Mouse (Mus musculus) adrenal gland, adult 18-20 months (tissue): Measurements from ENCODE around the gene Atp8b2. TPM values are rescaled to one million over a fixed set of nuclear protein-coding genes. Genes with fewer than 3 reads are reported as not detected.
A peak's percentile ranks its signal among the peaks of the same experiment; 100 is the strongest.

Experiments used
- DNase-seq, 2 experiments: peaks; one replicate each; pipeline ENCODE4 v3.0.0; 2021 to 2022; ENCODE audit warnings: low spot score in 2 of 2
- long read RNA-seq, 2 experiments: library from polyadenylated mRNA; stranded (forward); transcript quantifications; one replicate each; pipeline ENCODE4 v2.0.0; 2021
- total RNA-seq, 2 experiments: library from RNA; stranded (reverse); gene quantifications; 1 replicate in 1 of 2; 2 replicates in 1 of 2; pipeline ENCODE4 v1.2.3; 2021

Gene Atp8b2
- total RNA-seq = 10 to 100 TPM; 26.5 to 39.9 TPM
- long read RNA-seq, experiment 1, full-length matches to known transcripts = 8 of 15 reads
- long read RNA-seq, experiment 1, partial matches to known transcripts = 4 of 15 reads
- long read RNA-seq, experiment 1, other reads (novel, unspliced or antisense) = 3 of 15 reads
- long read RNA-seq, experiment 2, full-length matches to known transcripts = 6 of 25 reads
- long read RNA-seq, experiment 2, partial matches to known transcripts = 18 of 25 reads
- long read RNA-seq, experiment 2, other reads (novel, unspliced or antisense) = 1 of 25 reads

DNA sequence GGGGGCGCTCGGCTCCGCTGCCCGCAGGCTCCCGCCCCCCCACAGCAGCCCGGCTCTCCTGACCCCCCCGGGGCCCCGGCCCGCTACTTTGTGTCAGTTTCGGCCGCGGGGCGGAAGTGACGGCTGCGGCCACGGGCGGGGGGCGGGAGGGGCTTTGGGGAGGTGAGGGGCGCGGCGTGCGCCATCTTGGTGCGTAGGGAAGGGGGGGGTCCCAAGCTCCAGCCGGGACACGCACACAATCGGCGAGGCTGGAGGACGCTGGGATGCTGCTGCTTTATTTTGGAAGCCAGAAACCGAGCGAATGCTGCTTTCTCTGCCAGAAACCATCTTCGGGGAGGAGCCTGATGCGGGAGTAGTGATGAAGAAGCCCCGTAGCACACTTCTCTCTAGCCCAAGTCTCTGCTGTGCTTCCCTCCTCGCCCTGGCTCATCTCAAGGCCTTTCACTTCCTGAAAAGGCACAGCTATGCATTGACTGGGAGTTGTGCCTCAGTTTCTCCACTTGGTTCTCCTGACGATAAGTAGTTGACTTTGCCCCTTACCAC, at the start of gene Atp8b2:
TSS of gene Atp8b2 (minus strand) at position 288 of the 543 bp plus-strand sequence.
- DNase-seq = peak; percentile 51 to 63

DNA sequence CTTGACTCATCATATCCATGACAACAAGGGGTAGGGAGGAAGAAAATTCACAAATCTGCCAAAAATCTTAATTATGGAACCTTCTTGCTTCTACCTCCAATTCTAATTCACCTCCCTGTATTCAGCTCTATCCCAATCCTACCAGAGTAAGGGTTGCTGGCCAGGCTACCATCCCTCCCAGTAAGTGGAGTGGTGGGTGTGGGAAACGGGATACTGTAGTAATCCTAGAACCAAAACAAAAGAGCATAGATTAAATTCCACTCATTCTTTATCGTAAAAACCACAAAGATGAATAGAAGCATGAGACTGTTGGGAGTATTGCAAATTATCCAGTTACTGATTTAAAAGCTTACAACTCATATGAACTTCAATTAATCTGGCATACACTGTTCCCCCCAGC, 47.0 kb upstream of the Atp8b2 start:
- no peak for DNase-seq

DNA sequence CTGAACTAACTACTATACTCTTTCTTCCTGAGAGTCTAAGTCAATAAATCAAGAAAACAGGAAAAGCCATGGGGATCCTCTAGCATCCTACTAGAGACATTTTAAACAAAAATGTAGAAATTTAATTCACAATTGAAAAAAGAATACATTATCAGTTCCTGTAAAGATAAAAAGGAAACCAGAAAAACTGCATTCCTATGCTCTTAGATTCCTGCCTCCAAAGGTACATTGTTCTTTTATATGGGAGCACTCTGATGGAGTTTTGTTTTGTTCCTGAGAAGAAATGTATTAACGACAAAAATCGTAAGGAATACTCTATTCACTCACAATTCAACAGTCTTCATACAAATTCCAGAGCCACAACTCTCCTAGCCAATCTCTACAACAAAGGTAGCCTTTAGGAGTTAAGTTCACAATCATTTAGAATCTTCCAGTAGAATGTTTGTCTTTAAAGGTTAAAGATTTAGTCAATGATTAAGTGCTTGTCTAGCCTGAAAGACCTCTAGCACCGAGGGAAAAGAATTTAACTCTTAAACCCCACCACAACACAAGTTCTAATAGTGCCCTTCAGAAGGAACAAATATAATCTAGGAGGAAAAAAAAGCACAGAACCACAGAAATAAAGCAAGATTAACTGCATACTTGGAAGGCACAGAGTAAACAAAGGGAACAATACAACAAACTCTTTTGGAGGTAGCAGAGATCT, 40.9 kb upstream of the Atp8b2 start:
- DNase-seq = no peak

DNA sequence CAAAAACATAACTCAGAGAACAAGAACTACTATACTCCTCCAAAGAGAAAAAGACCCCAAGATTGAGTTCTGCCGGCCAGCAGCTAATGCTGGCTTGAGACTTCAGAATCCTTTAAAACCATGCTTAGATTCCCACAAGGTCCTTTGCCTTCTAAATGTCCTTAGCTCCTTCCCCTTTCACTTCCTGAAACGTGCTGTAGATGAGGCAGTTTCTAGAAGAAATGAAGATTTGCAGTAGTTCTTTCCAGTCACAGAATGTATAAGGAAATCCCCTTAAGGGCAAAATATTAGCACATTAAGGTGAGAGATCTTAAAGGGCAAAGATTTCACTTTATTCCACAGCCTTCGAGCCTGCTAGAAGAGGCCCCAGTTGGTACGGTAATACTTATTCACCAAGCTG, 36.5 kb upstream of the Atp8b2 start:
- no peak for DNase-seq

DNA sequence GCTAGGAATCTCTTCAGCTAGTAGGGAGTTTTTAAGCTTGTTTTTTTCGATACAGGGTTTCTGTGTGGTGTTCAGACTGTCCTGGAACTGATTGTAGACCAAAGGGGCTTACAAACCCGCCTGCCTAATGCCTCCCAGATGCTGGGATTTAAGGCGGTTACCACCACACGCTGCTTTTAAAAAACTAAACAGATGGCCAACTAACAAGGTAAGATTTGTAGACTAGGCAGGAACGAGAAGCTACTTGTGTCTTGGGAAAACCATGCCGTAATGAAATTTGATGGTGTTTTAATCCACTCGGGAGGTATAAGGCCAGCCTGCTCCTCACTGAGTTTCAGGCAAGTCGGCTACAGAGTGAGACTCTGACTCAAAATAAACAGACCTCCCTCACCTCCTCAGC, 35.8 kb upstream of the Atp8b2 start:
- no peak for DNase-seq

DNA sequence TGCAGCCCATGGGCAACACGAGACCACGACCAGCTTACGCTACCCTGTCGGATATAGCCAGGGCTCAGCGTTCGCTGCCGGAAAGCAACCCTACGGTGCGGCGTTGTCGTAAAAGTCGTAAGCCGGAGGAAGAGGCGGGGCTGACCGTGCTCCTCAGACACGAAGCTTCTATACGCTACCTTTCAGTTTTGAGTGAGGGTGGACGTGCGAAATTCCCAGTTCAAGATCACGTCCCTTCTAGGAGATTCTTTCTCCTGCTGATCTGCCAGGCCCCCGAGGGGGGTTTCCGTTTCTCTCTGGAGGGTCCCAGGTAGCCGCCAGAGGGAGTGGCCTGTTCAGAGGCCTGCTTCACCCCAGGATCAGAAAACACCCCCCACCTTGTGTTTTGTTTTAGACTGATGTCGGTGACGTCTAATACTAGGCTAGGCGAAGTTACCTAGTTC, 35.3 kb upstream of the Atp8b2 start, which contains the start of gene Hax1:
TSS of gene Hax1 (minus strand) at position 169 of the 443 bp plus-strand sequence.
- DNase-seq = peak; percentile 90 to 91

DNA sequence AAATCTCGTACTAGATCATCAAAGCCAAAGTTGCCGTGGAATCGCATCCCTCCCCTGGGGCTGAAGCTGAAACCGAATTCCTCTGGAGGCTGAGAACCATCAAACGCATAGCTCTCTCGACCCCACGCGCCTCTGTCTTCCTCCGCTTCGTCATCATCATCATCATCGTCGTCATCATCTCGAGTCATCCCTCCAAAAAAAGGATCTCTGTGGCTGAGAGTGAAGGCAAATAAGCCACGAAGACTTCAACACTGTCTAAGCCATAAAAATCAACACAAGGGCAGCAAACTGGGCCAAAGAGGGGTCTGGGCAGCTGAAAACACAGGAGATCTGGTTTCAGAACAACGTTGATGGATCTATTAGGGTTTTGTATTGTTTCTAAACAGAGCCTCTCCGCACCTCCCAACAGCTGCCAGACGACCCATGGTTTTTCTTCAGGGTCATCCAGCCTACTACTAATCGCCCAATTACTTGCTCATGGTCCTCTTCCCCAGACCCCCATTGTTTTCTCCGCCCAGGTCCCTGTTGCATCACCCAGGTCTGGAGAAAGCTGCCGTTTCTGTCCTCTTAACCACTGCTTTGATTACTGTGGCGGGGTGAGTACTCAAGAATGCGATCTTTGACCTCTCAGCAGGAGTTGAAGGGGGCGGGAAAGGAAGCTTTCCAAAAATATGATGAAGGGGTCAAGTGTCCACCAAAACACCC, 34.6 kb upstream of the Atp8b2 start:
- no peak for DNase-seq

DNA sequence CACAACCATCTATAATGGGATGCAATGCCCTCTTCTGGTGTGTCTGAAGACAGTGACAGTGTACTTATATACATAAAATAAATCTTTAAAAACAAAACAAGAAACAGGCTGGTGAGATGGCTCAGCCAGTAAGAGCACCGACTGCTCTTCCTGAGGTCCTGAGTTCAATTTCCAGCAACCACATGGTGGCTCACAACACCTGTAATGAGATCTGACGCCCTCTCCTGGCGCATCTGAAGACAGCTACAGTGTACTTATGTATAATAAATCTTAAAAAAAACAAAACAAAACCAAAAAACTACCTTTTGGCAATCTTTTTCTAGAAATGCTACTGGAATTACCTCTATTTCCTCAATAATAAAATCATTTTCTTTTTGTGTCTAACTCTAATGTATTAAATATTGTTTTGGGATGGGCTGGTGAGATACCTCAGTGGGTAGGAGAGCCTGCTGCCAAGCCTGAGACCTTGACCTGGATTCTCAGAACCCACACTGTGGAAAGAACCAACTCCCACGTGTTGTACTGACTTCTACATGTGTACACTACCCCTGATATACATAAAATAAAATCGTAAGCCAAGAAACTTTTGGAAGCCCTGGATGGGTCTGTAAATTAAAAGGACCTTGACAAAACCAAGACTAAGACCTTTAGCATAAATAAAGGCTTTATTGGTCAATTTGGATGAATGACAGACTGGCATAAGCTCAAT, 31.7 kb upstream of the Atp8b2 start:
- no peak for DNase-seq

DNA sequence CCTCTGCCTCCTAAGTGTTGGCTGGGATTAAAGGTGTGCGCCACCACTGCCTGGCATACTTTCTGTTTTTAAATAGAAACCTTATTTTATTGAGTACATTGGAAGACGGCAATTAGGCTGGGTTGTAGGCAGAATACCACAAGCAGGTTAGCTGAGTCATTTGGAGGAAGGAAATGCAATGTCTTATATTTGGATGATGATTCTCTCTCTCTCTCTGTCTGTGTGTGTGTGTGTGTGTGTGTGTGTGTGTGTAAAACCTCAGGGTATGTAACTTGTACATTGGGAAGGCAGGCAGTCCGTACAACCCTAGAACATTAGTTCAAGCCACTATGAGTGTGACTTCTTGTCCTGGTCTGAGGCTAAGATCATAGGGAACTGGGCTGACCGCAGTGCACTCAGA, 24.5 kb upstream of the Atp8b2 start:
- DNase-seq = no peak

DNA sequence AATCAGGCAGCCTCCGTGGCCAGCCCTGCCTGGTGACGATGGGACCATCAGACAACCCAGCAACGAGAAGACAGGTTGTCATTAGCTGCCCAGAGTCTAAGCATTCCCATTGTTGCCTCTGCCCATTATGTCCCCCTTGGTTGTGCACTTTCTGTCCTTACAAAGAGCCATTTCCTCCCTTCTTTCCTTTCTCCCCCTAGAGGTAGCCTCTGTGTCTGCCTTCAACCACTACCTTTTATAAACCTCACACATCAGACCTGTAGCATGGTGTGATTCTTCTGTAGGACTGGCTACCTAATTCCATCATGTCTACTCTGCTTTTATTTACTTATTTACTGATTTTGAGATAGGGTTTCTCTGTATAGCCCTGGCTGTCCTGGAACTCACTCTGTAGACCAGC, 23.9 kb upstream of the Atp8b2 start:
- no peak for DNase-seq

DNA sequence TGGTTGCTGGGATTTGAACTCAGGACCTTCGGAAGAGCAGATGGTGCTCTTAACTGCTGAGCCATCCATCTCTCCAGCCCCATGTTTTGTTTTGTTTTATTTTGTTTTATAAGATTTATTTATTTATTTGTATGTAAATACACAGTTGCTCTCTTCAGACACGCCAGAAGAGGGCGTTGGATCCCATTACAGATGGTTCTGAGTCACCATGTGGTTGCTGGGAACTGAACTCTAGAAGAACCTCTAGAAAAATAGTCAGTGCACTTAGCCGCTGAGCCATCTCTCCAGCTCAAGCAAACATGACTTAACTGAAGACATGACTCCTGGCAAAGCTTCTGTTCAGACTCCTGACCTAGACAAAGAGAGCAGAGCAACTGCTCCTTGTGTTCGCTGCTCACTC, 19.1 kb upstream of the Atp8b2 start:
- DNase-seq = no peak

DNA sequence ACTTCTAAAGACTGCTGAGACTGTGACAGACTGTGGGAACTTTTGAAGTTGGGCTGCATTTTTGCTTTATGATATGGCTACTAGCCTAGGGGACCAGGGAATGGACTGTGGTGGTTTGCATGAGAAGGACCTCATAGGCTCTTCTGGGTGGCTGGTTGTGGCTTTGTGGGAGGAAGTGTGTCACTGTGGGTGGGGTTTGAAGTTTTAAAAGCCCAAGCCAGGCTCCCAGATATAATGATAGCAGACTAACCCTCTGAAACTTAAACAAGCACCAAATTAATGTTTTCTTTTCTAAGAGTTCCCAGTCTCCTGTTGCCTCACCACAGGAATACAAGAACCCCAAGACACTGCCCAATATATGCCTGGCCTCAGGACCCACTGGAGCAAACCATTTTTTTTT, 13.6 kb upstream of the Atp8b2 start:
- DNase-seq = no peak

DNA sequence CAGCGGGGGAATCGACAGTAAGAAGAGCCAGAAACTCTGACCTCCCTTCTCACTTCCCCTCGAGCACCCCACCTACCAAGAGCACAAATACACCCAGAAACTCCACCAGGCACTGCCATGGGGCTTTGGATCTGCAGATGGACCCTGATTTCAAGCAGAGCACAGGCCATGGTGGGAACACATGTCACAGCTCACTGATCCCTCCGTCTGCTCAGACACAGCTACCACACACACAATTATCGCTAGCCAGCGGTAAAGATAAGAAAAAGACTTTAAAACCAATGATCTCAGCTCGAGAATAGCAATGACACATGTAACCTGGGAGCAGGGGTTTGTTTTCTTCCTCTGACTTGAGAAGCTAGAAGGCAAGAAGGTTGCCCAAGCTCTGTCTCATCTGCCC, 5.2 kb upstream of the Atp8b2 start:
- DNase-seq = no peak

DNA sequence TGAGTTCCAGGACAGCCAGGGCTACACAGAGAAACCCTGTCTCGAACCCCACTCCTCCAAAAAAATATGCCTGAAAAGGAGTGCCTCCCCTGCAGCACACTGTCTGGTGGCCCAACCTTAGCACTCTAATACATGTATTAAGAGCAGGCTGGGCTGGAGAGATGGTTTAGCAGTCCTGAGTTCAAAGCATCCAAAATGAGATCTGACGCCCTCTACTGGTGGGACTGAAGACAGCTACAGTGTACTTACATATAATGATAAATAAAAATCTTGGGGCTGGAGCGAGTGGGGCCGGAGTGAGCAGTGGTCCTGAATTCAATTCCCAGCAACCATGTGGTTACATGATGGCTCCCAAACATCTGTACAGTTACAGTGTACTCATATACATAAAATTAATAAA, 3.6 kb upstream of the Atp8b2 start:
- DNase-seq = no peak

DNA sequence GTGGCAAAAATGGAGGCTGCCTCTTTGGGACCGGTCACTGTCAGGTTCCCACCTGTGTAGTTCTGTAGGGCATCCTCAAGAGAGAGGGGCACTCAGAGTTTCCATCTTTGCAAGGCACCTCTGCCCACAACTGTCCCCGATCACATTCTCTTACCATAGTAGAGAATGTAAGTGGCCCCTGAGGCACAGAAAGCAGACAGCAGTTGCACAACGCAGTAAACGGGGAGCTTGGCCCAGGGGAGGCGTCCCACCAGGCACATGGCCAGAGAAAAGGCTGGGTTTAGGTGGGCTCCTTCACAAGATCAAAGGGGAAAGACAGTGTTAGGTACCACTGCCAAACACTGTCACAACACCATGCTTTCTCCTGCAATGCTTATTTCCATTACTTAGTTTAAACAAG, 2.7 kb upstream of the Atp8b2 start:
- no peak for DNase-seq

DNA sequence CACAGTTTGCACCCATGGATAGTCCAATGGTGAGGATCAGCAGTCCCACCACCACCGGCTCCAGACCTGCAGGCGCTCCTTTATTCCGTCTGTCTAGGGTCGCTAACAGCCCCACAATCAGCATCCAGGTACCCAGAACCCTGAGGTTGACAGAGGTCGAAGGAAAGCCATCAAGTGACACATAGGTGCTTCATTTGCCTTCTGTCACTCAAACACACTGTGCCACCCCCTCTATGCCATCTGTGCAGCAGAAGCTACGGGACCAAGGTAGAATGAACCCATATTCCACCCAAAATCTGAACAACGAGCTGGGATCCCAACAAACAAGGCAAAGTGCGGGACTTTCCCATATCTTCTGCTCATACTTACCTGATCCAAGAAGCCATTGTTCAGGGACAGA, 2.2 kb upstream of the Atp8b2 start:
- DNase-seq = no peak

DNA sequence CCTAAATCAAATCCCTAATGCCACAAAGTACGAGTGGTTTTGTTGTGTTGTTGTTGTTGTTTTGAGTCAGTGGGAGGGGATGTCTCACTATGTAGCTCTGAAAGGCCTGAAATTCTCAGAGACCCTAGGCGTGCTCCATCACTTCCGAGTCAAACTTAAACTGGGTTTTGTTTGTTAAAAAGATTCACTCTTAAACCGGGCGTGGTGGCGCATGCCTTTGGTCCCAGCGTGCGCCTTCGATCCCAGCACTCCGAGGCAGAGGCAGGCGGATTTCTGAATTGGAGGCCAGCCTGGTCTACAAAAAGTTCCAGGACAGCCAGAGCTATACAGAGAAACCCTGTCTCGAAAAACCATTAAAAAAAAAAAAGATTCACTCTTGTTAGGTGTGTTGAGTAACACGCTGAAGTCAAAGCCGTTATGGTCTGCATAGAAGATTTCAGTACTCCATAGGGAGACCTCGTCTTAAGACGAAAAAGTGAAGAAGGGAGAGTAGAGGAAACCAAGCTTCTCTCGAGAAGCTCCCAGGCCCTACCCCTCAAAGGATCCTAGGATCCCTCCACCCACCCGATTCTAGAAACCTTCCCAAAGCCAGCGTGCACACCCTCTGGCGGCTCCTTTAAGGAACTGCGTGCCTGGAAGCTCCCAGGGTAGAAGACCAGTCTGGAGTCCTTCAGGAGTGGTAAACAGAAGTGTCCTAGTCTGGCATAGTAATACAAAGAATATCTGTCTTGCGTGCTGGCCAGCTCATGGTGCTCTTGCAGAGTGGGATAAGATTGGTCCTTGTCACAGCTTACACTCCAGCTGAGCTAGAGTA, 825 bp upstream of the Atp8b2 start:
- peak; percentile 50 to 60 for DNase-seq

DNA sequence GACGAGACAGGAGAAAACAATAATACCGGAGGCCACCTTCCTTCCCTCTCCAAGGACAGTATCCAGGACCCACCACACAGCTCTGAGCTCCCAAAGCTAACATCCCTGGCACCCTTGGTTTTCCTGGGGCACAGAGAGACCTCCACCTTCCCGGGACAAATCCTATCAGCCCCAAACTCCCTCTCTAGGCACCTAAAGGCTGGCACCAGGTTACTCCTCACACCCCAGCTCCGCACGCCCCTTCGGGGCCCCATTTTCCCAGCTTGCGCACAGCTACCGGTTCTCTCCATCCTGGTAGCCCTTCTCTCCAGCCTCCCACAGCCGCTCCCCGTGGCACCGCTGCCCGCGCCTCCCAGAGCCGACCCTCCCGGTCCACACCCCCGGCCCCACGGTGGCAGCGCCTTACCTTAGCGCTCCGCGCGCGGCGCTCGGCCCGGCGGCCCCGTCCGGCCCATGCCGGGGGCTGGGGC, 522 bp downstream of the Atp8b2 start:
- peak; percentile 44 to 52 for DNase-seq

DNA sequence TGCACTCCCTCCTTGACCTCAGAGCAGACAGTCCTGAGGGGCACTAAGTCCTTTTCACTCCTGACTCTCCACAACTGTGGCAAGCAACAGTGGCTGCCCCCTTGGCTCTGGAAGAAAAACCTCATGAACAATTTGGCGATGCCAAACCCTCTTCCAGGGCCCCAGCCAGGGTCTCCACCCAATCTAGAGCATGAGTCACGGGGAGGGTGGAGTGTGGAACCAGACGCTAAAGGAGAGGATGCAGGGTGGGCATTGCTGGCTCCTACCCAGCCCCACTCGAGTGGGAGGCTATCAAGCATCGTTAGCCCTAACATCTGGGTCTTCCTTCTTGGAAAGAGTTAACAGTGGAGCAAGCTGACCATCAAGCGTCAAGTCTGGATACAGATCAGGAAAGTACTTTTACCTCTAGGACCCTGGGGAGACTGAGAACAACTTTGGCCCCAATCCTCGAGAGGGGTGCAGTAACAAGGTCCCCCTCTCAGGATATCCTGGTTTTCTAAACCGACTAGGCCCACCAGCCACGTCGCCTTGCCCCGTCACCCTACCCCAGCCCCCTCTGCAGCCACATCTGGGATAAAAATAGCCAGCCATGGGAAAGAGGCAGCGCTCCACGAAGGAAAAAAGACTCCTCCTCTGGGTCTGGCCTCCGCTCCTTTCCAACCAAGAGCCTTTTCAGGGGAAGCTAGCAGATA, 1.1 kb downstream of the Atp8b2 start:
- no peak for DNase-seq

DNA sequence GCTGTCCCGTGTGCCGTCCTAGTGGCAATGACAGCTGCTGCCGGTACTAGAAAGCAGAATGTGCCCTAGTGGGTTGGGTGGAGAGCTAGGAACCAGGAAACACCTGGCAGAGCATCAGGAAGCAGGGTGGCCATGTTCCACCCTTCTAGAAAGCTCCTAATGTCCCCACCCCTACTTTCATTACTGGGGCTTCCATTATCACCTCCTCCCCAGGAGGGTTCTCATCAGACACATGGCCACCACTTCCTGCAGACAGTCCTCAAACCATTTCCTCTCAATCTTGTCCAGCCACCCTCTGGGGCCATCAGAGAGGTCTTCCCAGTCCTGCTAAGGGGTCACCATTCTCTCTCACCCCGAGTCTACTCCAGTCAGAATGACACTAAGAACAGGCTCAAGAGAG, 1.9 kb downstream of the Atp8b2 start:
- no peak for DNase-seq
